Mouse (Mus musculus): ENCODE data around the gene Nuak2. TPM values are rescaled to one million over a fixed set of nuclear protein-coding genes. Genes with fewer than 3 reads are reported as not detected.

The Nuak2 gene
- total and polyA plus RNA-seq, 2 experiments from 2014 or later = 4.4 to 6.8 TPM

DNA sequence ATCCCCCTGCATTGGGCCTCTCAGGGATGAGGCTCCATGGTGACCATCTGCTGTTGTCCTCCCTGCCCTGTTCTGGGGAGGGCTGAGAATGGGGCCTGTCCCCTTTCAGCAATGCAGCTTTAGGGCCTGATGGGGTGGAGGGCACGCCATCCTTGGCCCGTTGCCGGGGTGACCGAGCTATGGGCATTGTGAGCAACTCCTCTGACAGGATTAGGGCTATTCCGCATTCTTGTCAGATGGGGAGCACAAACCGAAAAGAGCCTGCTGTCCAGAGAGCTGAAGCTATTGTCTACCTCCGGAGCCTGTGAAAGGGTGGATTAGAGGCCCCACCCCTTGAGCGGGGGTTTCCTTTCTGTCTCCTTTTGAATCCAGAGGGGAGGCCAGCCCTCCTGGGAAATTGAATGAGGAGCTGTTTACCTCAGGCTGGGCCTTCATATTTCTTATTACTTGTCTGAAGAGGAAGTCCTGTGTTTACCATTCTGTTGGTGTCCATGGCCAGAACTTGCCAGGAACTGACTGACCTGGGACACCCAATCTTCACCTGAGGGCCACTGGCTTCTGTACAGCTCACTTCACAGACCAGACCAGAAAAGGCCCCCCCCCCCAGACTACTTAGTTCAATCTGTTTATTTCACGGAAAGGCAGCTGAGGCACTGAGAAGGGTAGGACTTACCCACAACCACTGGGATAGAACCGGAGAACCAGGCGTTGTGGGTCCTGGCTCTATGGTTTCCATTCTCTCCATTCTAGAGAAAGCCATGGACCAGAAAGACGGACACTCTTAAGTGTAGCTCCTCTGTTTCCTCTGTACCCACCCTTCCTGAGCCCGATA is 7.0 kb downstream of the Nuak2 start:
- H3K36me3 ChIP-seq (ENCODE audit: insufficient read depth) = no peaks in the 10 kb centered on the region

DNA sequence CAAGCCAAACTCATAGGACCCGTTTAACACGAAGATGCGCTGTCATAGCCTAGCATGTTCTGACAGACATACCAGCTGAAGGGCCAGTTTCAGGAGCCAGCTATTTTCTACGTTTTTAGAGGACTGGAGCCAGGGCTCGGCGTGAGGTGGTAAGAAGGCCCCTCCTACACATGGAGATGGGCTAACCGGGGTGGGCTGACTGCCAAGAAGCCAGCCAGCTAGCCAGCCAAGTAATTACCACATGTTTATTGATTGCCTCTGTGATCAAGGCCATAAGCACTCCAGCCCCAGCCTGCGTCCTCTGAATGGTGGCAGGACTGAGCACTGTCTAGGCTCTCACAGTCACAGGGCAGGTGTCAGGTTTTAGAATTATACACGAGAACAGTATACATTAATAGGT is 10.9 kb downstream of the Nuak2 start:
- no peak overlapping the region for H3K4me2 ChIP-seq (ENCODE audit: low read depth)
- ATAC-seq (peak; percentile 17; the same call in 1 of the 2 replicates), DNase-seq (peak; percentile 66)
- H3K4me1 ChIP-seq (ENCODE audit: insufficient read depth) = peaks cover 21% of the 10 kb centered on the region; the same call in 1 of the 2 replicates
- H3K27me3 ChIP-seq (ENCODE audit: insufficient read depth, low read length) = no peaks in the 10 kb centered on the region
- no peaks in the 10 kb centered on the region for H3K9me3 ChIP-seq (ENCODE audit: low read length)
- no peak overlapping the region for H3K9ac ChIP-seq
- H3K27ac ChIP-seq (ENCODE audit: low read depth, low read length) = no peak overlapping the region
- WGBS = 21% methylated on average over 9 of the region's 9 CpGs
- H3K4me3 ChIP-seq (ENCODE audit: low read depth, low read length) = no peak overlapping the region
- TF ChIP-seq CTCF (IDR thresholded peaks at IDR 0.05; ENCODE audit: low read depth) = no peak
- peaks cover 7% of the 10 kb centered on the region for H3K36me3 ChIP-seq (ENCODE audit: insufficient read depth)

More for the DNA sequence above, 7.0 kb downstream of the Nuak2 start:
- H3K4me1 ChIP-seq (ENCODE audit: insufficient read depth) = peaks cover 37% of the 10 kb centered on the region
- H3K4me3 ChIP-seq (ENCODE audit: low read depth, low read length) = no peak overlapping the region
- 12% methylated on average over 13 of the region's 13 CpGs for WGBS
- peak; percentile 80 for ATAC-seq
- H3K4me2 ChIP-seq (ENCODE audit: low read depth) = no peak overlapping the region
- peak; percentile 65 for DNase-seq
- peak overlapping the region; percentile 69 for H3K27ac ChIP-seq (ENCODE audit: low read depth, low read length)
- H3K27me3 ChIP-seq (ENCODE audit: insufficient read depth, low read length) = no peaks in the 10 kb centered on the region
- no peak for TF ChIP-seq CTCF (IDR thresholded peaks at IDR 0.05; ENCODE audit: low read depth)
- no peaks in the 10 kb centered on the region for H3K9me3 ChIP-seq (ENCODE audit: low read length)
- H3K9ac ChIP-seq = peak overlapping the region; percentile 31

DNA sequence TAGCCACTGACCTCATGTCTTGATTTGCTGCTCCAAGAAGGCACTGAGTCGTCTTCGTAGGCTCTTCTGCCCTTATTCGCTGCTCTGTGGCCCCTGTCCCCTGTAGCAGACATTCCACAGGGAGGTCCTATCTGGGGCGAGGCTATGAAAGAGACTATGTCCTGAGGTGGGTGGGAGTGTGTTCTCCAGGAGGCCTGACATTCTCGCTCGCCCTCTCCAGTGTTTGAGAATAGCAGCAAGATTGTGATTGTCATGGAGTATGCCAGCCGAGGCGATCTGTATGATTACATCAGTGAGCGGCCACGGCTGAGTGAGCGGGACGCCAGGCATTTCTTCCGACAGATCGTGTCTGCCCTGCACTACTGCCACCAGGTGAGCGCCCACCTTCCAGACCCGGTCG is 11.6 kb downstream of the Nuak2 start:
- DNase-seq (no peak), ATAC-seq (no peak)
- Histone ChIP-seq H3K4me2 (ENCODE audit: low read depth) (no peak overlapping the region), H3K27me3 (ENCODE audit: insufficient read depth, low read length) (no peaks in the 10 kb centered on the region), H3K9ac (no peak overlapping the region), H3K4me1 (ENCODE audit: insufficient read depth) (peaks cover 14% of the 10 kb centered on the region; the same call in 1 of the 2 replicates), H3K4me3 (ENCODE audit: low read depth, low read length) (no peak overlapping the region), H3K36me3 (ENCODE audit: insufficient read depth) (peaks cover 10% of the 10 kb centered on the region), H3K27ac (ENCODE audit: low read depth, low read length) (no peak overlapping the region), H3K9me3 (ENCODE audit: low read length) (no peaks in the 10 kb centered on the region)
- no peak for TF ChIP-seq CTCF (IDR thresholded peaks at IDR 0.05; ENCODE audit: low read depth)
- 75% methylated on average over 17 of the region's 17 CpGs for WGBS

DNA sequence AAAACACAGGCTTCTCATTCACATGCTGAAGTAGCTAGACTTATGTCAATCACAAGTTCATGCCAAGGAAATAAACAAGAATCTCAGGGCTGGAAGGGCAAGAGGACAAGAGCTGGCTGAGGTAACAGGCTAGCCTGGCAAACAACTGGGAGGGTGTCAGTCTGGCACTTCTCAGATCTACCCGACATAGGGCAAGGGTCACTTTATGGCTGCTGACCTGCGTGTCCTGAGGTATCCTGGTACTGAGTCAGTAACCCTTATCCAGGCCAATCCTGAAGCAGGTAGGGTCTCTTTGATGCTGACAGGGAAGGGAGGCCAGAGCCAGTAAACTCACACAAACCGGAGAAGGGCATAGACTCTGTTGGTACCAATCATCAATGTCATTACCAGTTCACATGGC is 12.6 kb downstream of the Nuak2 start:
- DNase-seq = no peak
- no peak overlapping the region for H3K4me3 ChIP-seq (ENCODE audit: low read depth, low read length)
- peaks cover 7% of the 10 kb centered on the region; the same call in 1 of the 2 replicates for H3K4me1 ChIP-seq (ENCODE audit: insufficient read depth)
- H3K4me2 ChIP-seq (ENCODE audit: low read depth) = no peak overlapping the region
- ATAC-seq = no peak
- TF ChIP-seq CTCF (IDR thresholded peaks at IDR 0.05; ENCODE audit: low read depth) = no peak
- no peak overlapping the region for H3K27ac ChIP-seq (ENCODE audit: low read depth, low read length)
- H3K9me3 ChIP-seq (ENCODE audit: low read length) = no peaks in the 10 kb centered on the region
- no peak overlapping the region for H3K9ac ChIP-seq
- WGBS = 96% methylated on average over 3 of the region's 3 CpGs
- H3K27me3 ChIP-seq (ENCODE audit: insufficient read depth, low read length) = no peaks in the 10 kb centered on the region
- H3K36me3 ChIP-seq (ENCODE audit: insufficient read depth) = peaks cover 10% of the 10 kb centered on the region

DNA sequence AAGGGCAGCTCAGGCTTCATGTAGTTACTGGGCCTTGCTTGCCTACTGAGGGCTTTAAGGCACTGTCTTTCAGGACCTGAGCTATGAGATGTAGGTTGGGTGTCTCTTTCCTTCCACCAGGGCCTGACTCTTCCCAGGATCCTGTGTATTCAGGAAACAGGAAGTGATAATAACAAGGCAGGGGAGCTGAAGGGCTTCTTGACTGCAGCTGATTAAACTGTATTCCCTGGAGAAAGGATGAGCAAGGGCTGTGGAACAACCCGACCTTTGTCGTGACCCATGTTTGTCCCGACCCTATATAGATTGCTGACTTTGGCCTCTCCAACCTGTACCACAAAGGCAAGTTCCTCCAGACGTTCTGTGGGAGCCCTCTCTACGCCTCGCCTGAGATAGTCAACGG is 13.7 kb downstream of the Nuak2 start:
- Histone ChIP-seq H3K27ac (ENCODE audit: low read depth, low read length) (no peak overlapping the region), H3K4me2 (ENCODE audit: low read depth) (no peak overlapping the region), H3K9ac (no peak overlapping the region), H3K36me3 (ENCODE audit: insufficient read depth) (peaks cover 10% of the 10 kb centered on the region), H3K4me1 (ENCODE audit: insufficient read depth) (peaks cover 7% of the 10 kb centered on the region; the same call in 1 of the 2 replicates), H3K4me3 (ENCODE audit: low read depth, low read length) (no peak overlapping the region), H3K27me3 (ENCODE audit: insufficient read depth, low read length) (no peaks in the 10 kb centered on the region), H3K9me3 (ENCODE audit: low read length) (no peaks in the 10 kb centered on the region)
- DNase-seq = no peak
- TF ChIP-seq CTCF (IDR thresholded peaks at IDR 0.05; ENCODE audit: low read depth) = no peak
- 87% methylated on average over 7 of the region's 7 CpGs for WGBS
- no peak for ATAC-seq

DNA sequence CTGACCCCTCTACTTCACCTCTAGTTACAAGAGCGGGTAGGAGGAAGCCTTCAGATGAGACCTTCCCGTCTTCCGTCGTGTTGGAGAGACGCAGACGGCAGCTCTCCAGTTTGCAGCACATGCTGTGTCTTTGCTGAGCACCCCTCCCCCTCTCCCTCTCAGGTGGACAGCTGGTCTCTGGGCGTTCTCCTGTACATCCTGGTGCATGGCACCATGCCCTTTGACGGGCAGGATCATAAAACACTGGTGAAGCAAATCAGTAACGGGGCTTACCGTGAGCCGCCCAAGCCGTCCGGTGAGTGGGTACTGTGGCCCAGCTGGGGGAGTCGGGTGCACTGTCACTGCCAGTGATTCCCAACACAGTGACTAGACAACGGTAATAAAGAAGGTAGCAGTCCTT is 14.5 kb downstream of the Nuak2 start:
- Histone ChIP-seq H3K4me2 (ENCODE audit: low read depth) (no peak overlapping the region), H3K4me3 (ENCODE audit: low read depth, low read length) (no peak overlapping the region), H3K27me3 (ENCODE audit: insufficient read depth, low read length) (no peaks in the 10 kb centered on the region), H3K36me3 (ENCODE audit: insufficient read depth) (peaks cover 10% of the 10 kb centered on the region), H3K9ac (no peak overlapping the region), H3K9me3 (ENCODE audit: low read length) (no peaks in the 10 kb centered on the region), H3K4me1 (ENCODE audit: insufficient read depth) (peaks cover 7% of the 10 kb centered on the region; the same call in 1 of the 2 replicates), H3K27ac (ENCODE audit: low read depth, low read length) (no peak overlapping the region)
- TF ChIP-seq CTCF (IDR thresholded peaks at IDR 0.05; ENCODE audit: low read depth) = no peak
- DNase-seq (no peak), ATAC-seq (no peak)
- WGBS = 70% methylated on average over 15 of the region's 15 CpGs

DNA sequence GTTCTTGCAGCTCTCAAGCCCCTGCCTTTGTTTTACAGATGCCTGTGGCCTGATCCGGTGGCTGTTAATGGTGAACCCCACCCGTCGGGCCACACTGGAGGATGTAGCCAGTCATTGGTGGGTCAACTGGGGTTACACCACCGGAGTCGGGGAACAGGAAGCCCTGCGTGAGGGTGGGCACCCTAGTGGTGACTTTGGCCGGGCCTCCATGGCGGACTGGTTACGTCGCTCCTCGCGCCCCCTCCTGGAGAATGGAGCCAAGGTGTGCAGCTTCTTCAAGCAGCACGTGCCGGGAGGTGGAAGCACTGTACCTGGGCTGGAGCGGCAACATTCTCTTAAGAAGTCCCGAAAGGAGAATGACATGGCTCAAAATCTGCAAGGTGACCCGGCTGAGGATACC is 15.4 kb downstream of the Nuak2 start:
- H3K36me3 ChIP-seq (ENCODE audit: insufficient read depth) = peaks cover 10% of the 10 kb centered on the region
- no peak overlapping the region for H3K4me3 ChIP-seq (ENCODE audit: low read depth, low read length)
- no peak for TF ChIP-seq CTCF (IDR thresholded peaks at IDR 0.05; ENCODE audit: low read depth)
- 85% methylated on average over 17 of the region's 17 CpGs for WGBS
- H3K27me3 ChIP-seq (ENCODE audit: insufficient read depth, low read length) = no peaks in the 10 kb centered on the region
- H3K4me2 ChIP-seq (ENCODE audit: low read depth) = no peak overlapping the region
- H3K9me3 ChIP-seq (ENCODE audit: low read length) = no peaks in the 10 kb centered on the region
- H3K27ac ChIP-seq (ENCODE audit: low read depth, low read length) = no peak overlapping the region
- H3K9ac ChIP-seq = no peak overlapping the region
- ATAC-seq (no peak), DNase-seq (no peak)
- peaks cover 7% of the 10 kb centered on the region; the same call in 1 of the 2 replicates for H3K4me1 ChIP-seq (ENCODE audit: insufficient read depth)
